15 mouse cellular contexts compared by ENCODE assay signal in the genomic region with DNA sequence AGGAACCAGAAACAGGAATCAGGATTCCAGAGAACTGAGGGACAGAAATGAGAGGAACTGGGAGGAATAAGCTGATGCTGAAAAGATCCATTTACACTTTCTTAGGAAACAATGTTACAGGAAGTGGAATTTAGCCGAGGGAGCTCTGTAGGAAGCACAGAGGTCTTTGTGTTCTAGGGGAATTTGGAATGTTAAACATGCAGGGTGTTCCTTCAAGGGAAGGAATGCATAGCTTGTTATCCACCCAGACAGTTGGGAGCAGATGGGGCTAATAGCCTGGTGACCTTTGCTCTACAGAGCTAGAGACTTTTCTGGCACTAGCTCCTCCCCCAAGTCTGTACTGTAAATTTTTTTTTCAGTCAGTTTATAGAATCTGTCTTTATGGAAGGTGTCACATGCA.
DNase-seq lines count a peak whose midpoint lies in the region; ATAC-seq and TF ChIP-seq lines count a peak whose summit lies in the region.
"Had no signal": no experiment of that assay in that cellular context is flagged by ENCODE, and none has a peak within 500 bp of the region (broad histone marks: within the 10 kb centered on the region; RNA-seq: fewer than 3 reads in every experiment).

No protein-coding gene starts in this region.

- H3K9ac ChIP-seq in hindbrain, postnatal 0 days (replicated peaks; ENCODE audit: low read length): no peak overlapping the region
- H3K9ac ChIP-seq: liver, embryonic 13.5 days had no signal

- peaks cover 7% of the 10 kb centered on the region; the same call in 1 of the 2 replicates for H3K4me1 ChIP-seq in hindbrain, embryonic 10.5 days (replicated peaks)
- H3K4me1 ChIP-seq in hindbrain, postnatal 0 days (ENCODE audit: insufficient read depth, low read length): no peaks in the 10 kb centered on the region
- H3K4me1 ChIP-seq: liver, embryonic 13.5 days had no signal

- H3K4me2 ChIP-seq in hindbrain, postnatal 0 days (ENCODE audit: low read depth, low read length): no peak overlapping the region
- H3K4me2 ChIP-seq: liver, embryonic 13.5 days; midbrain, embryonic 11.5 days had no signal

- H3K9me3 ChIP-seq in hindbrain, embryonic 10.5 days: no peaks in the 10 kb centered on the region; the same call in 1 of the 2 replicates
- H3K9me3 ChIP-seq in hindbrain, postnatal 0 days (ENCODE audit: low read length): no peaks in the 10 kb centered on the region
- H3K9me3 ChIP-seq: heart, embryonic 10.5 days; liver, embryonic 13.5 days had no signal

- no peak overlapping the region for H3K4me3 ChIP-seq in hindbrain, embryonic 10.5 days
- no peak overlapping the region for H3K4me3 ChIP-seq in hindbrain, postnatal 0 days (ENCODE audit: low read length)
- H3K4me3 ChIP-seq: erythroblast, embryonic 14.5 days; heart, embryonic 10.5 days; liver, embryonic 13.5 days had no signal

- peak; percentile 16 for DNase-seq in hindbrain, embryonic 10.5 days (ENCODE audit: low spot score)
- DNase-seq in hindbrain, postnatal 0 days (ENCODE audit: low spot score): no peak
- peak; percentile 96 for DNase-seq in ES-CJ7 (ENCODE audit: low read depth, low spot score)
- peak; percentile 26 for DNase-seq in embryo, embryonic 11 days
- peak; percentile 64 for DNase-seq in mesoderm, embryonic 11.5 days (ENCODE audit: low read depth, low spot score)
- no peak for DNase-seq in urinary bladder, adult 18-20 months (ENCODE audit: low spot score in 2 of 2)
- no peak for DNase-seq in layer of hippocampus, postnatal 25 days (ENCODE audit: extremely low spot score in 1 of 2, low spot score in 1 of 2)
- DNase-seq: cerebellum, postnatal 36 days; liver, embryonic 13.5 days; lung, postnatal 14 days; right cerebral cortex, postnatal 25 days; thymus, postnatal 14 days had no signal

- H3K36me3 ChIP-seq in hindbrain, embryonic 10.5 days: no peaks in the 10 kb centered on the region
- H3K36me3 ChIP-seq in hindbrain, postnatal 0 days (ENCODE audit: insufficient read depth, low read length): no peaks in the 10 kb centered on the region
- H3K36me3 ChIP-seq: heart, embryonic 10.5 days; liver, embryonic 13.5 days had no signal

- no peak for ATAC-seq in hindbrain, postnatal 0 days

- TF ChIP-seq CTCF in hindbrain, postnatal 0 days (IDR thresholded peaks at IDR 0.05; ENCODE audit: low read depth): no peak

- WGBS in hindbrain, embryonic 10.5 days: 15% methylated on average over 1 of the region's 1 CpGs
- 9% methylated on average over 1 of the region's 1 CpGs for WGBS in hindbrain, postnatal 0 days

- H3K27me3 ChIP-seq in hindbrain, embryonic 10.5 days (ENCODE audit: insufficient read depth, poor library complexity, severe bottlenecking): no peaks in the 10 kb centered on the region
- H3K27me3 ChIP-seq in hindbrain, postnatal 0 days (ENCODE audit: insufficient read depth, low read length): no peaks in the 10 kb centered on the region; the same call in 1 of the 2 replicates
- H3K27me3 ChIP-seq: liver, embryonic 13.5 days had no signal

- no peak overlapping the region for H3K27ac ChIP-seq in hindbrain, embryonic 10.5 days
- H3K27ac ChIP-seq in hindbrain, postnatal 0 days: no peak overlapping the region
- H3K27ac ChIP-seq: heart, embryonic 10.5 days; liver, embryonic 13.5 days had no signal

Comparison
In these comparisons a context has a peak if more than half of its experiments do, and no peak if none do; other contexts are left out.
1. DNase-seq: peak in hindbrain, embryonic 10.5 days (single experiment), ES-CJ7 (single experiment), embryo, embryonic 11 days (single experiment) and mesoderm, embryonic 11.5 days (single experiment); none in hindbrain, postnatal 0 days (single experiment), urinary bladder, adult 18-20 months (0 of 2) and layer of hippocampus, postnatal 25 days (0 of 2).